Mouse (Mus musculus): ENCODE data around the gene Adamts20. TPM values are rescaled to one million over a fixed set of nuclear protein-coding genes. Genes with fewer than 3 reads are reported as not detected.
A peak's percentile ranks its signal among the peaks of the same experiment; 100 is the strongest.
"Not testable (repeated sequence)": the region's sequence is repeated elsewhere in the genome, so short reads cannot be mapped to it uniquely, and the experiment has no call there.

Gene Adamts20
- total RNA-seq, 4 experiments from 2014 or later: 0.06 to 0.32 (median 0.14) TPM

- no peak for DNase-seq (ENCODE audit: low spot score)
Measured at GRCm38 (mm10) chr15:94444437-94445136, 20.6 kb downstream of the Adamts20 start.

- DNase-seq (ENCODE audit: low spot score): no peak
Measured at GRCm38 (mm10) chr15:94444043-94444436, 21.2 kb downstream of the Adamts20 start.

DNA sequence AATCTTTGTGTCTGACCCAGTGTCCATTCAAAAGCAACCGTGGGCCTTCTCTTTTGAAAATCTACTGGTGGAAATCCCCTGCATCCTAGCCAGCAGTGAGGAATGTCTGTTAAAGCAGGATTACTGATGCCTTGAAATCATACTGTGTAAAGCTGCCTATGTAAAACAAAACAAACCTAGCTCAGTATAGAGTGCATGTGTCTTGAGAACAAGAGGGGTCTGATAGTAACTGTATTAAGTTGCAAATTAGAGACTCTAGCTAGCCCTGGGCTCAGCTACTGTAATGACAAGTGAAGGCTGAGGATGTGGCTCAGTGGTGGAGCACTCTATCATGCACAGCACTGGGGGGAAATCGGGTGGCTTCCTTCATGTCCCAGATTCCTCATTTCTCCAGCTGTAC, 22.2 kb downstream of the Adamts20 start:
- DNase-seq (ENCODE audit: low spot score): no peak

DNA sequence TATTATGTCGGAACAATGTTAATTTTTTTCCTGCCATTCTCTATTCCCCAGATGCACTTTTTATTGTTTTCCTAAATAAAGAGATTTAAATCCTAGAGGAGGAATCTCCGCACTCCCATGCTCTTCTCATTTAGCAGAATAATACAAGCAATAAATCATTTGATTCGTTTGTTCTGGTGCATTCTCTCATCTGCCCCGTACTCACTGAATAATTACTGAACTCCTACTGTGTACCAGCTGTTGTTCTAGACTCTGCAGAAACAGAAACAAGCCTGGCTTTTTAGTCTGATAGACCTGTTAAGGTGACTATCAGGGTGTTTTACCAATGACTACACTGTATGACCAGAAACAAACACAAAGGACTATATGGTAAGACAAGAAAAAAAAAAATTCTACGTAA, 29.7 kb downstream of the Adamts20 start:
- no peak for DNase-seq (ENCODE audit: low spot score)

GRCm38 (mm10) chr15:94430681-94431405, 34.4 kb downstream of the Adamts20 start:
- DNase-seq (ENCODE audit: low spot score): no peak

DNA sequence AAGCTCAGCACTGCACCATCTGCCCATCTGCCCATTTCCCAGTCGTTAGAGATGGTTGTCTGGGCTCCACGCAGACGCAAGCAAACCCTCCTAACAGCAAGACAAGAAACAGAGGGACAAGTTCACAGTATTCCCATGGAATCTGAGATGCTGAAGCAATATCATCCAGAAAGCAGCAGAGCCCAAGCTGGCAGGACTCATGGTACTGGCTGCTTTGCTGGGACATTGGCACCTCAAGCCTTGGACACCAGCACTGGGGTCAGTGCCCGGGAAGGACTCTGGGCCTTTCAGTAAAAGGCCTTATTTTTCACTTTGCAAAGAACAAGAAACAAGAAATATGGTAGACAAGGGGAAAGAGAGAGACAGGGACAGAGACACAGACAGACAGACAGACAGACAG, 36.5 kb downstream of the Adamts20 start:
- DNase-seq (ENCODE audit: low spot score): no peak

DNA sequence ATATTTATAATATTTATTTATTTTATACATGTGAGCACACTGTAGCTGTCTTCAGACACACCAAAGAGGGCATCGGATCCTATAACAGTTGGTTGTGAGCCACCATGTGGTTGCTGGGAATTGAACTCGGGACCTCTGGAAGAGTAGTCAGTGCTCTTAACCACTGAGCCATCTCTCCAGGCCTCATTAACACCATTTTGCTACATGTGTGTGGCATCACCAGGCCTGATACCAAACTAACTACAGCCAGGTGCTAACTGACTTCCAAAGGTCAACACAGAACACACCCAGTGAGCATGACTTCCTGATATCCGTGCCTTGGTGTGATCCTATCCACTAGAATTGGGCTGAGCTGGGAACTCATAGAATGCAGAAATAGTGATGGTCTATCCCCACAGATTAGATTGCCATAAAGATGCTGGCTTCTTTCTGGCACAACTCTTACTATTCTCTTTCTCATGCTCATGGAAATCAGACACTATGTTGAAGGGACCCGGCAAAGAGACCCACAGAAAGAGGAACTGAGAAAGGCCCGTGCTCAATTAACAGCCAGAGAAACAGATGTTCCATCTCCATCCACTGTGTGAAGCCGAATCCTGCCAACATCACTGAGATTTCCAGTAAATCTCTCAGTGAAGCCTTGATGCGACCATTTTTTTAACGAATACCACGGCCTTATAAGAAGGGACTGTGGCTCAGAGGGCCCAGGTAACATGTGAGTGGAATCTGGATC, 37.6 kb downstream of the Adamts20 start:
- no peak for DNase-seq (ENCODE audit: low spot score)

DNA sequence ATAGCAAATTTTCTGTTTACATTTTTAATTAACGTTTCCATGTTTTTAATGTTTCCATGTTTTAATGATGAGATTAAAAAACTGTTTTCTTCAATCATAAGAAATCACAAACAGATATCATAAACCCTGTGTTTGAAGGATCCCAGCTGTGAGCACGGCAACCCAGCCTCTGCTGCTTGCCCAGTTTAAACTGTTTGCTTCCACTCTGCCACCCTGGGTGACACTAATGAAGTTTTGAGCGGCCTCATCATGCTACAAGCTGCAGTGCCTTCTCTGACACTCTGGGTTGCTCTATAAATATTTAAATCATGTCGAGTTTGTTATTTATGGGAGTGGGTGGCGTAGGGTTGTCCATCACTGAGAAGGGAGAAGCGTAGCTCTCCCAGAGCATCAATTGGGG, 44.7 kb downstream of the Adamts20 start:
- no peak for DNase-seq (ENCODE audit: low spot score)

- DNase-seq (ENCODE audit: low spot score): no peak
Measured at GRCm38 (mm10) chr15:94419167-94419566, 46.1 kb downstream of the Adamts20 start.

DNA sequence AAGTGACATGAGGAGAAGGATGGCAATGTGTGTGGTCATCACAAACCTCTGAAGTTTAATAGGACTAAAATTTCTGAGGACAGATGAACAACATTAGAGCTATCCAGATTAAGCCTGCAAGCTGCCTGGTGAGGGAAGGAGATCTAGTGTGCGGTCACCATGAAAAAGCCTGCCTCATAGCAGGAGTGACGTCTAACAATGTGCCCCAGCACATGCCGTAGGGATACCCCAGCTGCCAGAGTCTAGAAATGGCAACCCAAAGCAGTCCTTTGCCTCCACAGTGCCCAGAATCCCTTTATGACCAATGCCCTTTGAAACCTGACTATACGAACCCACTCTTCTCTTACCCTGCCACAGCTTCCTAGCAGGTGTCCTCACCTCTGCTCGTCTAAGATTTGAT, 46.8 kb downstream of the Adamts20 start:
- no peak for DNase-seq (ENCODE audit: low spot score)

DNA sequence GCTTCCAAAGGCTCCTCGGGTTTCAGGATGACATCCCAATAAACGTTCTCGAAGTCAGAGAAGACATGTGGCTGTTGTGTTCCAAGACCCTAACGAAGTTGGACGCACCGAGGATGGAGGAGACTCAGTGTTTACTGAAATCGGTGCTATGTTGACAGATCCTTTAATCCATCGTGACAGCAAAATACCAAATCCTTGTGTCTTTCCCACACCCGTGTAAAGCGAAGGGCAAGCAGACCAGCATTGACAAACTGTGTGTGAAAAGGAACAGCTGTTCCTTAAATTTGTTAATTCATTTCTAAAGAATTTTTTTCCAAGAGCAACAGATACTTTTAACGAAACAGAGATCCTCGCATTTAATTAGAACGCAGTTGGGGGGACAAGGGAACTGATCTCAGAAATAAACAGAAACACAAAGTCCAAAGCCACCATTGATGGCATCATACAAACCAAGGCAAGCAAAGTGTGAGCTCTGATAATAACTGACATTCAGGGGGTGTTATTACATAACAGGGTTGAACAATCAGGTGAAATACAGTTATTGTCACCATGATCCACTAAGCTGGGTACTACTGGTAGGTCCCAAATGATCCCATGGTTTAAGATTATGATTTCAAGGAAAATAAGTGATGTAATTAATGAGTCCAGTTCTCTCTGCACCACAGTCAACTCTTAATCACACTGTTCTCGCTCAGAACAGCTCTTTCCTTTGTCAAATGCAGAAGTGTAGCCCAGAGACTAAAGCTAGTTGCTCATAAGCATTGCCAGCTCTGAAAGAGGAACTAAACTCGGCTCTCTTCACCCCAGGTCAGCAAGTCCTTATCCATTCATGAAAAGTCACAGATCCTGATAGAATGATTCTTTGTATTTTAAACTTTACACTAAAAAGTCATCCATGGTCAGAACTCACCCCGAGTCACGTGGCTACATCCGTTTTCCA, 47.7 kb downstream of the Adamts20 start:
- DNase-seq (ENCODE audit: low spot score): no peak

DNA sequence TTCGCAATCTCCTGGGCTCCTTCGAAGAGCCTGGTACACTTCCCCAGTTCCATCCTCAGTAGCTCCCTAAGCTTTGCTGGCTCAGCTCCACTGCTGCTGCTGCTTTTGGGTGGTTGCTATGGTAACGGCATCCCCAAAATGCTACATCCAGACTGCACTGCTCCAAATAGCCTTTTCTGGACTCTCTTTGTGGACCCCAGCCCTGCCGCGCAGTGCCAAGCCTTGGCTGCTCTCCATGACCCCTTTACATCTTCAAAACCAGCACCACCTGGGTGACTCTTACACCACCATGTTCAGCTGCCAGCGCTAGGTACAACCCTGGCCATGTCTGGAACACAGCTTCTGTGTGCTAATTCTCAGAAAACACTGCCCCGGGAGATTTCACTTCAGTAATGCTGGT, 55.4 kb downstream of the Adamts20 start:
- no peak for DNase-seq (ENCODE audit: low spot score)

GRCm38 (mm10) chr15:94406364-94406763, 58.9 kb downstream of the Adamts20 start:
- no peak for DNase-seq (ENCODE audit: low spot score)

DNA sequence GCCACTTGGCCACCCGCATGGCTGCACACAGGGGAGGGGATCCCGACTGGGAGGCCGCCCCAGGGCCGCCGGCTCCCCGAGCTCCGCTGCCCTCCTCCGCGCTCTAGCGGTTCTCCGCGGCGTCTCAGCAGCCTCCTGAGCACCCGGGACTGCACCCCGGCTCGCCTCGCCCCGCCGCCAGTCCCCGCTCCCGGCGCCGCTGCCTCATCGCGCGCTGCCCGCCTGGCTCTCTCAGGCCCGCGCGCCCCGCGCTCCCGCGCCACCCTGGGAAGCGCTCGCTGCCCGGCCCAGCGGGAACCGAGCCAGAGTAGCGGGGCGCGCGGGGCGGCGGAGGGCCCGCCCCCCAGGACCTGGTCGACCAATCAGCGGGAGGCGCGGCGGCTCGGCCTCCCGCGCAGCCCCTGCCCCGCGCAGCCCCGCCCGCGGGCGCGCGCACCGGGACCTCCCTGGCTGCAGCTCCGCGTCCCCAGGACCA, 61.1 kb downstream of the Adamts20 start:
- peak; percentile 8 for DNase-seq (ENCODE audit: low spot score)

GRCm38 (mm10) chr15:94403461-94404070, 61.7 kb downstream of the Adamts20 start:
- DNase-seq (ENCODE audit: low spot score): no peak

DNA sequence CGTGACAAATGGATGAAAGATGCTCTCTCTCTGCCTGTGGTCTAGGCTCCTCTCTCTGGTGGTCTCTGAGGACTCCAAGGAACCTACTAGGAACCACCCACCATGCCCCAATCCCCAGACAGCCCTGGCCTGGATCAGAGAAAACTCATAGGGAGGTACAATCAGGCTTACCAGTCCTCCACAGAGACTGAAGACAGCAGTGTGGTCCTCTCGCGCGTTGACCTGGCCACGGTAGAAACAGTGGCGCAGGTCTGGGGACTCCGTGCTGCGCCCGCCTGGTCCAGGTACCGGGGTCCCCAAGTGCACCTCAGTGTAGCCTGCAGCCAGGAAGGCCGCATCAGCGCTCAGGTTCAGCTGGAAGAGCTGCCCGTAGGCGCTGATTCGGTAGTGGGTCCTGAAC, 62.2 kb downstream of the Adamts20 start:
- no peak for DNase-seq (ENCODE audit: low spot score)

DNA sequence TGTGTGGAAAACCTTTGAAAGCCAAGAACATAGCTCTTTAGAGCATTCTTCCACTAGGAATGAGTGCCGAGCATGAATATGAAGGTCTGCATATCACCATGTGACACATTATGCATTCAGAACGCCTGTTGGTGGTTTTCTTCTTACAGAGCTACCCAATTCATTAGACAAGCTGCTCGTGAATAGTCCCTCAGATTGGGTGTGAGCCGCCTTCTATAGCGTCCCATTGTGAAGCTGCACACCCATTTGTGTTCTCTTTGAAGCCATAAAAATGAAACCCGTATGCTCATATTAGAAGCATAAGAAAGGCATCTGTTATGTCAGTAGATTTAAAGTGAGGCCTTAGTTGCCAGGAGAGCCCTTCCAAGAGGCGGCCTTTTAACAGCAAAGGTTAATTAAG, 72.5 kb downstream of the Adamts20 start:
- no peak for DNase-seq (ENCODE audit: low spot score)

DNA sequence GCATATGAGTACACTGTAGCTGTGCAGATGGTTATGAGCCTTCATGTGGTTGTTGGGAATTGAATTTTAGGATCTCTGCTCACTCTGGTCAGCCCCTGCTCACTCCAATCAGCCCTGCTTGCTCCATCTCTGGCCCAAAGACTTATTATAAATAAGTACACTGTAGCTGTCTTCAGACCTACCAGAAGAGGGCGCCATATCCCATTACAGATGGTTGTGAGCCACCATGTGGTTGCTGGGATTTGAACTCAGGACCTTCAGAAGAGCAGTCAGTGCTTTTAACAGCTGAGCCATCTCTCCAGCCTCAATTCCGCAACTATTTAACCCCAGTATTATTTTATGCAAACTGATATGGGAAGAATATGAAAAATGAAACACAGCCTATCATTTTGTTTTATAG, 75.1 kb downstream of the Adamts20 start:
- DNase-seq (ENCODE audit: low spot score): not testable (repeated sequence)

DNA sequence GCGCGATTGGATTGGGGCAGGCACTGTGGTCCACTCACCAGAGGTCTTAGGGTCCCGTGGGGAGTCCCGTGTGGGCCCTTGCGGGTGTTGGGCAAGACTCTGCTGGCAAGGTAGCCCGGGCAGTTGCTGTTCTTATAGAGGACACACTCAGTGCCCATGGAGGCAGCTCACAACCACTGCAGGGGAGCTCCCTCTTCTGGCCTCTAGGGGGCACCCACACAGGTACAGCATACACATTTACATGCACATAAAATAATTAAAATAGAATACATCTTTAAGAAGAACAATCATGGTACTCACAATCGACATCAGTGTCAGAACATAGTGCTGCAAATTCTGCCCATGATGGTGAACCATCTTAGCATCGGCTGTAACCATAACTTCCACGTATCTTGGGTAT, 85.8 kb downstream of the Adamts20 start:
- DNase-seq (ENCODE audit: low spot score): no peak

GRCm38 (mm10) chr15:94372548-94372947, 92.7 kb downstream of the Adamts20 start:
- DNase-seq (ENCODE audit: low spot score): no peak

- DNase-seq (ENCODE audit: low spot score): no peak
Measured at GRCm38 (mm10) chr15:94349052-94349451, 116.2 kb downstream of the Adamts20 start.
